Mouse (Mus musculus) cerebellum, adult 9-11 months (tissue): ENCODE measurements around the gene Hoxb4.
A peak's percentile ranks its signal among the peaks of the same experiment; 100 is the strongest.

Source experiments
- DNase-seq: peaks from one replicate; pipeline ENCODE4 v3.0.0; 2022

Hoxb4 gene

GRCm38 (mm10) chr11:96300354-96301063 lies 17.6 kb upstream of the Hoxb4 start:
- DNase-seq: no peak

GRCm38 (mm10) chr11:96301064-96301431 lies 17.0 kb upstream of the Hoxb4 start:
- no peak for DNase-seq

- DNase-seq: peak; percentile 41
These were observed 16.2 kb upstream of the Hoxb4 start for GRCm38 (mm10) chr11:96301837-96302236.

GRCm38 (mm10) chr11:96302381-96303150 lies 15.5 kb upstream of the Hoxb4 start:
- DNase-seq: no peak

GRCm38 (mm10) chr11:96303151-96304099 lies 14.6 kb upstream of the Hoxb4 start, which contains the start of gene Hoxb5:
TSS of gene Hoxb5 (plus strand) at chr11:96303336.
- DNase-seq: no peak

- DNase-seq: no peak
These were observed 13.5 kb upstream of the Hoxb4 start for GRCm38 (mm10) chr11:96304381-96305195.

GRCm38 (mm10) chr11:96305505-96306182 lies 12.4 kb upstream of the Hoxb4 start:
- DNase-seq: no peak

- no peak for DNase-seq
These were observed 11.7 kb upstream of the Hoxb4 start for GRCm38 (mm10) chr11:96306183-96306907.

- no peak for DNase-seq
These were observed 11.2 kb upstream of the Hoxb4 start for GRCm38 (mm10) chr11:96306908-96307269.

GRCm38 (mm10) chr11:96308763-96309162 lies 9.3 kb upstream of the Hoxb4 start:
- DNase-seq: no peak

- DNase-seq: no peak
These were observed 8.8 kb upstream of the Hoxb4 start for GRCm38 (mm10) chr11:96309288-96309687.

GRCm38 (mm10) chr11:96310183-96310938 lies 7.7 kb upstream of the Hoxb4 start:
- no peak for DNase-seq

- DNase-seq: no peak
These were observed 7.0 kb upstream of the Hoxb4 start for GRCm38 (mm10) chr11:96311097-96311496.

GRCm38 (mm10) chr11:96311520-96312417 lies 6.3 kb upstream of the Hoxb4 start:
- DNase-seq: no peak

- no peak for DNase-seq
These were observed 4.9 kb upstream of the Hoxb4 start for GRCm38 (mm10) chr11:96313134-96313533.

GRCm38 (mm10) chr11:96313806-96314428 lies 4.2 kb upstream of the Hoxb4 start:
- no peak for DNase-seq

- no peak for DNase-seq
These were observed 3.3 kb upstream of the Hoxb4 start for GRCm38 (mm10) chr11:96314671-96315343.

- DNase-seq: no peak
These were observed 2.8 kb upstream of the Hoxb4 start for GRCm38 (mm10) chr11:96315344-96315681.
